Mouse (Mus musculus): ENCODE measurements around the gene Setd1b.

DNA sequence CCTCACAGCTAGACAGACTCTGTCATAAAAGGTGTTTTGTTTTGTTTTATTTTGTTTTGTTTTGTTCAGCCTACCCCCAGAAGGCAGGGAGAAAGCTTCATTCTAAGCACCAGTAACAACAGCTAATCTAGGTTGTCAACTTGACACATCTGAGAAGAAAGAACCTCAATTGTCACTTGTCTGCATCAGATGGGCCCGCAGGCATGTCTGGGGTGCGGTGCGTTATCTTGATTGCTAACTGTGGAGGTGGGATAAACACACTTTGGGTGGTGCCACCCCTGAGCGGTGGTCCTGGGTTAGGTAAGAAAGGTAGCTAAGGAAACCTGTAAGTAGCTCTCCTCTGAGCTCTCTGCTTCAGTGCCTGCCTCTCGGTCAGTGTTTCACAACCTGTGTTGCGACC, 15.0 kb upstream of the Setd1b start:
- TF ChIP-seq CTCF (IDR thresholded peaks at IDR 0.05; ENCODE audit: low read depth, low read length) (no peak), POLR2A (IDR thresholded peaks at IDR 0.05; ENCODE audit: borderline replicate concordance, low read depth, low read length) (no peak)
